Comparison of ENCODE assay signal across 16 mouse cellular contexts in genomic region chr11:117663810-117664139, GRCm38 (mm10).
"Had no signal": no experiment of that assay in that cellular context is flagged by ENCODE, and none has a peak within 500 bp of the region (broad histone marks: within the 10 kb centered on the region; RNA-seq: fewer than 3 reads in every experiment).

No protein-coding gene starts in this region.

- H3K9me3 ChIP-seq: neural tube, embryonic 13.5 days; neural tube, embryonic 15.5 days; stomach, embryonic 15.5 days had no signal

- DNase-seq: retina, postnatal 1 day; right cerebral cortex, adult 18-20 months; right cerebral cortex, postnatal 14 days; right cerebral cortex, postnatal 25 days; right cerebral cortex, postnatal 4 days; spleen, adult 18-20 months; thymus, adult 18-20 months; thymus, adult 2 months; thymus, postnatal 14 days; thymus, postnatal 25 days; thymus, postnatal 36 days; thymus, postnatal 4 days had no signal

- H3K27ac ChIP-seq: neural tube, embryonic 13.5 days; neural tube, embryonic 15.5 days; stomach, embryonic 15.5 days; stomach, postnatal 0 days had no signal

- H3K9ac ChIP-seq: neural tube, embryonic 13.5 days; neural tube, embryonic 15.5 days; stomach, embryonic 15.5 days had no signal

- H3K36me3 ChIP-seq: neural tube, embryonic 13.5 days; neural tube, embryonic 15.5 days; stomach, embryonic 15.5 days had no signal

- H3K4me2 ChIP-seq: neural tube, embryonic 13.5 days; neural tube, embryonic 15.5 days; stomach, embryonic 15.5 days had no signal

- H3K4me3 ChIP-seq: neural tube, embryonic 13.5 days; neural tube, embryonic 15.5 days; stomach, embryonic 15.5 days had no signal

- H3K27me3 ChIP-seq: neural tube, embryonic 13.5 days; neural tube, embryonic 15.5 days; stomach, embryonic 15.5 days had no signal
